Mouse (Mus musculus): ENCODE measurements around the gene Cacnb4.

DNA sequence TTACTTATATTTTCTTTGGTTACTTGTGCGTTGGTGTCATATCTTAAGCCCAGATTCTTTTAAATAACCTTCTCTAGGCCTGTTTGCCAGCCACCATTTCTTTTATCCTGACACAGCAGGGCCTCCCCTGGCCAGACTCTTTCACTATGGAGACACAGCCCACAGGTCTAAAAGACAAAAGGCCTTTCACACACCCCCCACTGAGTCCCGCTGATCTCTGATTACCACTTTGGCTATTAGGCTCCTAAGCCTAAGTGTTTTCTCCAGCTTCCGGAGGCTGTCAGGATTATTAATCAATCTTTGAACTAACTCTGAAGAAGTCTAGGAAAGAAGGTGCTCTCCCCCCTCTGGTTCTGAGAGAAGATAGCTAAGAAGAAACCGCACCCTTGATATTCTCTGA, 41.3 kb downstream of the Cacnb4 start:
- TF ChIP-seq POLR2A (IDR thresholded peaks at IDR 0.05; ENCODE audit: insufficient read depth, low read depth, low read length) (no peak), CTCF (IDR thresholded peaks at IDR 0.05) (no peak), EP300 (IDR thresholded peaks at IDR 0.05; ENCODE audit: insufficient read depth, low read depth, low read length) (no peak)

Data from heart, adult 2 months (tissue).